Mouse (Mus musculus) CH12.LX (cell line): ENCODE measurements around the gene Mtr.

ENCODE experiments used
- CHD1 ChIP-seq: IDR thresholded peaks from 2 replicates; pipeline ENCODE4 v1.6.1; 2012; ENCODE audit warnings: low read depth, low read length, improper control_type of control experiment, inconsistent platforms
- EP300 ChIP-seq: IDR thresholded peaks from 2 replicates; pipeline ENCODE4 v1.6.1; 2011; ENCODE audit warnings: low read length, improper control_type of control experiment
- JUND ChIP-seq: conservative IDR thresholded peaks from 2 replicates; pipeline ENCODE4 v1.6.1; 2011; ENCODE audit warnings: low read depth, low read length, improper control_type of control experiment
- MAFK ChIP-seq: IDR thresholded peaks from 2 replicates; pipeline ENCODE4 v1.6.1; 2011; ENCODE audit warnings: low read length, improper control_type of control experiment; ENCODE audit not compliant: insufficient replicate concordance
- POLR2A ChIP-seq: IDR thresholded peaks from 2 replicates; pipeline ENCODE4 v1.6.1; 2011; ENCODE audit warnings: low read depth, mild to moderate bottlenecking, improper control_type of control experiment, low read length
- RAD21 ChIP-seq: IDR thresholded peaks from 2 replicates; pipeline ENCODE4 v1.6.1; 2011; ENCODE audit warnings: low read depth, mild to moderate bottlenecking, low read length, improper control_type of control experiment, moderate library complexity

DNA sequence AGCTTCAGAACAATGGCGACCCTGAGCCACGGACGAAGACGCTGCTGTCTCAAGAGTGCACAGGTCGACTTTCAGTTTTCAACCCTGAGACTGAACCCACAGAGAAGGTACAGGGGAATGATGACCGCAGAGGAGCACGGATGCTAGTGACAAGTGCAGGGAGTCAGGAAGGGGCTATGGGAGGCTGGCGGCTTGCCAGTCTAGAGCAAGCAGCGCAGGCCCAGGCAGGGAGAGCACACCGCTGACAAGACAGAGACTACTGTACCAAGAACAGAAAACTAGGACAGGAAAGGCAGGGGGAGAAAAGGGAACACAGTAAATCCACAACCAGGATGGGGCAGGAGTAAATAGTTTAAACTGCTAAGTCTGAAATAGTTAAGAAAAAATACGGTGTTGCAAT is 69.1 kb downstream of the Mtr start:
- no peak for TF ChIP-seq CHD1
- no peak for TF ChIP-seq JUND
- TF ChIP-seq MAFK = no peak
- no peak for TF ChIP-seq POLR2A
- TF ChIP-seq RAD21 = no peak
- TF ChIP-seq EP300 = no peak
